Mouse (Mus musculus) gastrocnemius, adult 2 months (tissue): ENCODE results near the gene Stac2. TPM values are rescaled to one million over a fixed set of nuclear protein-coding genes. Genes with fewer than 3 reads are reported as not detected.

Source experiments
- DNase-seq: peaks from one replicate; pipeline ENCODE4 v3.0.0; 2022
- H3K27ac ChIP-seq: fragments of 200-600 bp; 2 replicates; pipeline ENCODE4 v1.8.1; 2022; ENCODE audit warnings: mild to moderate bottlenecking
- H3K4me3 ChIP-seq: fragments of 200-600 bp; 2 replicates; pipeline ENCODE4 v1.8.1; 2022; ENCODE audit warnings: mild to moderate bottlenecking, moderate library complexity
- CTCF ChIP-seq: fragments of 200-600 bp; IDR thresholded peaks from 2 replicates; pipeline ENCODE4 v1.8.1; 2022; ENCODE audit warnings: antibody characterized with exemption, mild to moderate bottlenecking, moderate library complexity
- intact Hi-C: fragments of 180-260 bp; cut with DNase I; formaldehyde crosslinking; loops from one replicate; pipeline ENCODE4 v1.15.1; 2025
- microRNA-seq: library from miRNA; unstranded; fragments of <30 nt; microRNA quantifications from one replicate; pipeline ENCODE4 v1.2.0, GENCODE M21; 2021
- total RNA-seq, 2 experiments: library from RNA; stranded (reverse); gene quantifications; 2 replicates each; pipeline ENCODE4 v1.2.3; 2021

The Stac2 gene
- total RNA-seq, 2 experiments from 2014 or later, result 0.11 TPM; not detected in 1

- intact Hi-C loops, result no loop called here
- TF ChIP-seq CTCF, result no peak
- no peak overlapping the region for H3K4me3 ChIP-seq
- no peak overlapping the region for H3K27ac ChIP-seq
- no peak for DNase-seq
Observed at GRCm38 (mm10) chr11:97998074-97998793, 55.0 kb downstream of the Stac2 start.

- Histone ChIP-seq H3K4me3 (no peak overlapping the region), H3K27ac (no peak overlapping the region)
- intact Hi-C loops, result no loop called here
- TF ChIP-seq CTCF, result no peak
- DNase-seq, result no peak
Observed at GRCm38 (mm10) chr11:97997387-97997960, 55.8 kb downstream of the Stac2 start.

GRCm38 (mm10) chr11:97996691-97997090 lies 56.6 kb downstream of the Stac2 start:
- Histone ChIP-seq H3K4me3 (no peak overlapping the region), H3K27ac (no peak overlapping the region)
- no peak for TF ChIP-seq CTCF
- intact Hi-C loops, result no loop called here
- DNase-seq, result no peak

GRCm38 (mm10) chr11:97995564-97996288 lies 57.5 kb downstream of the Stac2 start, which contains the start of gene Arl5c:
Gene Arl5c, minus strand, starts transcription at chr11:97996181.
- peak; percentile 29; the same call in 1 of the 2 replicates for TF ChIP-seq CTCF
- peak; percentile 69 for DNase-seq
- intact Hi-C loops, result no loop called here
- peak within 1 kb of the TSS; percentile 71 for H3K27ac ChIP-seq
- peak within 1 kb of the TSS; percentile 70 for H3K4me3 ChIP-seq

GRCm38 (mm10) chr11:97994539-97995100 lies 58.6 kb downstream of the Stac2 start:
- Histone ChIP-seq H3K4me3 (peak overlapping the region; percentile 70), H3K27ac (peak overlapping the region; percentile 71)
- DNase-seq, result peak; percentile 89
- TF ChIP-seq CTCF, result peak; percentile 90
- intact Hi-C loops, result no loop called here

- intact Hi-C loops, result loop anchor here (5.0 kb wide), 1 partner anchor 191 kb away; the partner anchor contains the start of gene Lasp1
- Histone ChIP-seq H3K4me3 (peak overlapping the region; percentile 88), H3K27ac (peak overlapping the region; percentile 96)
- TF ChIP-seq CTCF, result no peak
- DNase-seq, result peak; percentile 90
Observed at GRCm38 (mm10) chr11:97988530-97989096, 64.6 kb downstream of the Stac2 start.

- peak; percentile 95 for DNase-seq
- H3K27ac ChIP-seq, result peak overlapping the region; percentile 96
- peak overlapping the region; percentile 88 for H3K4me3 ChIP-seq
- peak; percentile 91 for TF ChIP-seq CTCF
- intact Hi-C loops, result loop anchor here (1.0 to 5.0 kb wide), 3 partner anchors 51 to 191 kb away; partner anchors contain the start of gene Lasp1
Observed at GRCm38 (mm10) chr11:97987551-97988526, 65.4 kb downstream of the Stac2 start.

- TF ChIP-seq CTCF, result no peak
- H3K27ac ChIP-seq, result peak overlapping the region; percentile 96
- DNase-seq, result no peak
- H3K4me3 ChIP-seq, result peak overlapping the region; percentile 88
- intact Hi-C loops, result loop anchor here (1.0 to 5.0 kb wide), 3 partner anchors 50 to 190 kb away; partner anchors contain the start of gene Lasp1
Observed at GRCm38 (mm10) chr11:97986738-97987465, 66.4 kb downstream of the Stac2 start.

Small RNA genes within 50 kb of the gene (microRNA-seq; reads per million reads assigned to microRNA genes)
- not detected for gene Gm27597

Other genes with a start within 250 kb of the Stac2 start
- under 1 TPM; 0.23 to 0.50 TPM for gene B230217C12Rik, start 212.7 kb downstream of the Stac2 start, total RNA-seq
- under 1 TPM; 0.14 to 0.20 TPM for gene Fbxo47, start 169.3 kb downstream of the Stac2 start, total RNA-seq
- 1 to 10 TPM; 3.0 to 3.1 TPM for gene Plxdc1, start 67.0 kb downstream of the Stac2 start, total RNA-seq
- under 1 TPM; 0.31 to 0.47 TPM for gene Arl5c, start 57.3 kb downstream of the Stac2 start, total RNA-seq
- gene Cacnb1, start 30.4 kb downstream of the Stac2 start, total RNA-seq, result 100 to 1,000 TPM; 199 to 214 TPM
- gene Rpl19, start 26.8 kb downstream of the Stac2 start, total RNA-seq, result 100 to 1,000 TPM; 404 to 490 TPM
- 1 to 10 TPM; 8.2 to 9.7 TPM for gene Fbxl20, start 96.9 kb upstream of the Stac2 start, total RNA-seq
- gene Med1, start 139.8 kb upstream of the Stac2 start, total RNA-seq, result 10 to 100 TPM; 26.4 to 33.1 TPM
- 10 to 100 TPM; 14.2 to 17.1 TPM for gene Cdk12, start 149.6 kb upstream of the Stac2 start, total RNA-seq